Mouse (Mus musculus): Measurements from ENCODE around the gene 1810046K07Rik.

GRCm38 (mm10) chr9:51292674-51293073 lies 36.0 kb downstream of the 1810046K07Rik start:
- TF ChIP-seq CTCF (IDR thresholded peaks at IDR 0.05; ENCODE audit: low read depth, low read length), result peak; percentile 62
- TF ChIP-seq POLR2A (IDR thresholded peaks at IDR 0.05; ENCODE audit: extremely low read depth, insufficient read depth, low read length), result no peak
